Mouse (Mus musculus) gastrocnemius, postnatal 14 days (tissue): Measurements from ENCODE around the gene Upf1. TPM values are rescaled to one million over a fixed set of nuclear protein-coding genes. Genes with fewer than 3 reads are reported as not detected.

Experiments used
- DNase-seq: peaks from one replicate; pipeline ENCODE4 v3.0.0; 2021; ENCODE audit warnings: mixed read lengths
- intact Hi-C: fragments of 180-260 bp; cut with DNase I; formaldehyde crosslinking; loops from one replicate; pipeline ENCODE4 v1.15.1; 2025; ENCODE audit warnings: low total_unique reads
- long read RNA-seq, 2 experiments: library from polyadenylated mRNA; stranded (forward); transcript quantifications; one replicate each; pipeline ENCODE4 v2.0.0; 2021
- total RNA-seq, 2 experiments: library from RNA; stranded (reverse); gene quantifications; 2 replicates each; pipeline ENCODE4 v1.2.3; 2021

Upf1 gene
- total RNA-seq = 10 to 100 TPM; 31.6 to 35.0 TPM
- long read RNA-seq, experiment 1, full-length matches to known transcripts = 29 of 40 reads
- long read RNA-seq, experiment 1, partial matches to known transcripts = 10 of 40 reads
- long read RNA-seq, experiment 1, other reads (novel, unspliced or antisense) = 1 of 40 reads
- long read RNA-seq, experiment 2, full-length matches to known transcripts = 49 of 64 reads
- long read RNA-seq, experiment 2, partial matches to known transcripts = 8 of 64 reads
- long read RNA-seq, experiment 2, other reads (novel, unspliced or antisense) = 7 of 64 reads

GRCm38 (mm10) chr8:70353194-70353817, at the start of gene Upf1:
Gene Upf1, minus strand, starts transcription at chr8:70353278.
- intact Hi-C loops = no loop called here
- DNase-seq = peak; percentile 100

- intact Hi-C loops = no loop called here
- DNase-seq = no peak
Measured at GRCm38 (mm10) chr8:70397611-70398563, 44.8 kb upstream of the Upf1 start.

- intact Hi-C loops = no loop called here
- DNase-seq = no peak
Measured at GRCm38 (mm10) chr8:70396184-70396583, 43.1 kb upstream of the Upf1 start.

GRCm38 (mm10) chr8:70395649-70396048, 42.6 kb upstream of the Upf1 start:
- peak; percentile 78 for DNase-seq
- intact Hi-C loops = no loop called here

GRCm38 (mm10) chr8:70394269-70394998, 41.4 kb upstream of the Upf1 start:
- intact Hi-C loops = no loop called here
- DNase-seq = no peak

GRCm38 (mm10) chr8:70393087-70393486, 40.0 kb upstream of the Upf1 start:
- intact Hi-C loops = no loop called here
- no peak for DNase-seq

- no peak for DNase-seq
- intact Hi-C loops = no loop called here
Measured at GRCm38 (mm10) chr8:70389678-70390077, 36.6 kb upstream of the Upf1 start.

GRCm38 (mm10) chr8:70383287-70383686, 30.2 kb upstream of the Upf1 start:
- DNase-seq = peak; percentile 77
- intact Hi-C loops = no loop called here

- intact Hi-C loops = no loop called here
- no peak for DNase-seq
Measured at GRCm38 (mm10) chr8:70380069-70380468, 27.0 kb upstream of the Upf1 start.

- no peak for DNase-seq
- intact Hi-C loops = no loop called here
Measured at GRCm38 (mm10) chr8:70377049-70377448, 24.0 kb upstream of the Upf1 start.

GRCm38 (mm10) chr8:70376275-70376741, 23.2 kb upstream of the Upf1 start:
- intact Hi-C loops = no loop called here

GRCm38 (mm10) chr8:70375212-70375859, 22.3 kb upstream of the Upf1 start:
- no peak for DNase-seq
- intact Hi-C loops = no loop called here

More at GRCm38 (mm10) chr8:70376275-70376741, 23.2 kb upstream of the Upf1 start:
- no peak for DNase-seq

- DNase-seq = peak; percentile 84
- intact Hi-C loops = no loop called here
Measured at GRCm38 (mm10) chr8:70374318-70374927, 21.3 kb upstream of the Upf1 start.

- DNase-seq = no peak
- intact Hi-C loops = no loop called here
Measured at GRCm38 (mm10) chr8:70373397-70374317, 20.6 kb upstream of the Upf1 start, which contains the start of gene Comp. Gene Comp, plus strand, starts transcription at chr8:70373558.

GRCm38 (mm10) chr8:70371951-70372350, 18.9 kb upstream of the Upf1 start:
- intact Hi-C loops = no loop called here

GRCm38 (mm10) chr8:70370476-70370875, 17.4 kb upstream of the Upf1 start:
- DNase-seq = peak; percentile 33
- intact Hi-C loops = no loop called here

More at GRCm38 (mm10) chr8:70371951-70372350, 18.9 kb upstream of the Upf1 start:
- DNase-seq = no peak

- intact Hi-C loops = no loop called here
- no peak for DNase-seq
Measured at GRCm38 (mm10) chr8:70366588-70366987, 13.5 kb upstream of the Upf1 start.
